Mouse (Mus musculus) MEL (cell line): ENCODE data around the gene Spock1. TPM values are rescaled to one million over a fixed set of nuclear protein-coding genes. Genes with fewer than 3 reads are reported as not detected.

Experiments
- DNase-seq: peaks from one replicate; pipeline ENCODE4 v3.0.0; 2011; ENCODE audit warnings: low read depth, low spot score
- H3K27ac ChIP-seq: 2 replicates; pipeline ENCODE4 v1.5.1; 2012; ENCODE audit warnings: low read depth, mild to moderate bottlenecking, control low read depth, low read length, moderate library complexity; ENCODE audit not compliant: control insufficient read depth
- H3K27me3 ChIP-seq, 2 experiments: fragments of 150-350 bp in 1 of 2; sonication (generic) in 1 of 2; 2 replicates each; pipeline ENCODE4 v1.6.1; 2012; ENCODE audit warnings: low read length in 2 of 2, mild to moderate bottlenecking in 2 of 2, improper control_type of control experiment in 1 of 2, moderate library complexity in 1 of 2; ENCODE audit not compliant: insufficient read depth in 2 of 2, control insufficient read depth in 1 of 2
- H3K36me3 ChIP-seq, 2 experiments: 2 replicates each; pipeline ENCODE4 v1.6.1; 2012 to 2014; ENCODE audit warnings: low read length in 2 of 2, improper control_type of control experiment in 1 of 2, inconsistent platforms in 1 of 2, mild to moderate bottlenecking in 1 of 2; ENCODE audit not compliant: insufficient read depth in 2 of 2, control insufficient read depth in 1 of 2
- H3K4me1 ChIP-seq, 2 experiments: fragments of 150-350 bp in 1 of 2; sonication (generic) in 1 of 2; 2 replicates each; pipeline ENCODE4 v1.6.1; 2012; ENCODE audit warnings: low read length in 2 of 2, improper control_type of control experiment in 1 of 2, mild to moderate bottlenecking in 1 of 2; ENCODE audit not compliant: insufficient read depth in 2 of 2, control insufficient read depth in 1 of 2
- H3K4me3 ChIP-seq, 2 experiments: fragments of 150-350 bp in 1 of 2; sonication (generic) in 1 of 2; 2 replicates each; pipeline ENCODE4 v1.5.1; 2012; ENCODE audit warnings: low read depth in 2 of 2, low read length in 2 of 2, mild to moderate bottlenecking in 2 of 2, moderate library complexity in 2 of 2, control low read depth in 1 of 2, improper control_type of control experiment in 1 of 2; ENCODE audit not compliant: control insufficient read depth in 1 of 2, insufficient read depth in 1 of 2
- H3K79me2 ChIP-seq: 2 replicates; pipeline ENCODE4 v1.6.1; 2012; ENCODE audit warnings: mild to moderate bottlenecking, low read length, moderate library complexity; ENCODE audit not compliant: control insufficient read depth, poor library complexity, insufficient read depth
- H3K9ac ChIP-seq: 2 replicates; pipeline ENCODE4 v1.6.1; 2012; ENCODE audit warnings: low read depth, mild to moderate bottlenecking, control low read depth, low read length, moderate library complexity; ENCODE audit not compliant: control insufficient read depth, poor library complexity, severe bottlenecking
- H3K9me3 ChIP-seq: fragments of 150-350 bp; sonication (generic); replicated peaks from 2 replicates; pipeline ENCODE4 v1.6.1; 2012; ENCODE audit warnings: mild to moderate bottlenecking, low read length, improper control_type of control experiment, moderate library complexity; ENCODE audit not compliant: insufficient read depth
- BHLHE40 ChIP-seq: IDR thresholded peaks from 2 replicates; pipeline ENCODE4 v1.6.1; 2012; ENCODE audit warnings: low read depth, mild to moderate bottlenecking, inconsistent platforms, low read length, improper control_type of control experiment, borderline replicate concordance
- CHD1 ChIP-seq: IDR thresholded peaks from 2 replicates; pipeline ENCODE4 v1.6.1; 2012; ENCODE audit warnings: low read depth, mild to moderate bottlenecking, inconsistent platforms, low read length, improper control_type of control experiment
- CHD2 ChIP-seq: IDR thresholded peaks from 2 replicates; pipeline ENCODE4 v1.6.1; 2011; ENCODE audit warnings: low read length, improper control_type of control experiment
- EP300 ChIP-seq, 2 experiments: IDR thresholded peaks; 2 replicates each; pipeline ENCODE4 v1.6.1; 2011; ENCODE audit warnings: improper control_type of control experiment in 2 of 2, low read length in 2 of 2, low read depth in 1 of 2, mild to moderate bottlenecking in 1 of 2
- GABPA ChIP-seq: IDR thresholded peaks from 2 replicates; pipeline ENCODE4 v1.6.1; 2012; ENCODE audit warnings: low read depth, mild to moderate bottlenecking, inconsistent platforms, low read length, improper control_type of control experiment, moderate library complexity
- GATA1 ChIP-seq: IDR thresholded peaks from 2 replicates; pipeline ENCODE4 v1.6.1; 2011; ENCODE audit warnings: low read depth, low read length, improper control_type of control experiment
- HCFC1 ChIP-seq: IDR thresholded peaks from 2 replicates; pipeline ENCODE4 v1.6.1; 2012; ENCODE audit warnings: low read depth, mild to moderate bottlenecking, inconsistent platforms, low read length, improper control_type of control experiment, moderate library complexity
- JUND ChIP-seq: IDR thresholded peaks from 2 replicates; pipeline ENCODE4 v1.6.1; 2011; ENCODE audit warnings: low read depth, mild to moderate bottlenecking, improper control_type of control experiment, low read length
- KAT2A ChIP-seq: conservative IDR thresholded peaks from 2 replicates; pipeline ENCODE4 v1.6.1; 2012; ENCODE audit warnings: low read depth, low read length, improper control_type of control experiment, inconsistent platforms
- MAFK ChIP-seq: IDR thresholded peaks from 2 replicates; pipeline ENCODE4 v1.6.1; 2011; ENCODE audit warnings: low read depth, mild to moderate bottlenecking, low read length, improper control_type of control experiment, borderline replicate concordance
- MAX ChIP-seq: IDR thresholded peaks from 2 replicates; pipeline ENCODE4 v1.6.1; 2011; ENCODE audit warnings: low read length, improper control_type of control experiment
- MAZ ChIP-seq: IDR thresholded peaks from 2 replicates; pipeline ENCODE4 v1.6.1; 2012; ENCODE audit warnings: low read depth, mild to moderate bottlenecking, inconsistent platforms, low read length, improper control_type of control experiment
- MXI1 ChIP-seq: IDR thresholded peaks from 2 replicates; pipeline ENCODE4 v1.6.1; 2011; ENCODE audit warnings: mild to moderate bottlenecking, low read depth, low read length, improper control_type of control experiment
- MYC ChIP-seq: IDR thresholded peaks from 2 replicates; pipeline ENCODE4 v1.6.1; 2011; ENCODE audit warnings: low read depth, mild to moderate bottlenecking, low read length, improper control_type of control experiment, moderate library complexity
- NELFE ChIP-seq: IDR thresholded peaks from 2 replicates; pipeline ENCODE4 v1.6.1; 2011; ENCODE audit warnings: low read depth, low read length, improper control_type of control experiment
- NRF1 ChIP-seq: IDR thresholded peaks from 2 replicates; pipeline ENCODE4 v1.6.1; 2014; ENCODE audit warnings: low read depth, mild to moderate bottlenecking, inconsistent platforms, low read length, improper control_type of control experiment, moderate library complexity; ENCODE audit not compliant: poor library complexity, insufficient read depth, severe bottlenecking
- POLR2AphosphoS2 ChIP-seq: IDR thresholded peaks from 2 replicates; pipeline ENCODE4 v1.6.1; 2011; ENCODE audit warnings: low read length, improper control_type of control experiment
- POLR2AphosphoS5 ChIP-seq: IDR thresholded peaks from 2 replicates; pipeline ENCODE4 v1.6.1; 2012; ENCODE audit warnings: low read depth, borderline replicate concordance, mild to moderate bottlenecking, inconsistent platforms, low read length, moderate library complexity, mixed read lengths
- RAD21 ChIP-seq: IDR thresholded peaks from 2 replicates; pipeline ENCODE4 v1.6.1; 2011; ENCODE audit warnings: mild to moderate bottlenecking, low read depth, low read length, improper control_type of control experiment
- SMC3 ChIP-seq: IDR thresholded peaks from 2 replicates; pipeline ENCODE4 v1.6.1; 2011; ENCODE audit warnings: low read depth, low read length, improper control_type of control experiment
- USF1 ChIP-seq: IDR thresholded peaks from 2 replicates; pipeline ENCODE4 v1.6.1; 2014; ENCODE audit warnings: low read depth, mild to moderate bottlenecking, inconsistent platforms, low read length, improper control_type of control experiment, moderate library complexity
- ZC3H11A ChIP-seq: IDR thresholded peaks from 2 replicates; pipeline ENCODE4 v1.6.1; 2012; ENCODE audit warnings: low read depth, mild to moderate bottlenecking, inconsistent platforms, low read length, improper control_type of control experiment
- ZKSCAN1 ChIP-seq: IDR thresholded peaks from 2 replicates; pipeline ENCODE4 v1.6.1; 2012; ENCODE audit warnings: low read depth, mild to moderate bottlenecking, inconsistent platforms, low read length, improper control_type of control experiment, moderate library complexity
- ZMIZ1 ChIP-seq: IDR thresholded peaks from 2 replicates; pipeline ENCODE4 v1.6.1; 2012; ENCODE audit warnings: low read depth, mild to moderate bottlenecking, inconsistent platforms, low read length, improper control_type of control experiment, moderate library complexity
- polyA plus RNA-seq, 2 experiments: library from polyadenylated mRNA; stranded (reverse) in 1 of 2; unstranded in 1 of 2; fragments of >175 nt in 1 of 2; fragments of >200 nt in 1 of 2; gene quantifications; 2 replicates each; pipeline versions ENCODE4 v1.2.1 to v1.2.4; 2012; ENCODE audit warnings: low replicate concordance in 2 of 2, low read depth in 1 of 2; ENCODE audit not compliant: insufficient read length in 2 of 2, insufficient read depth in 1 of 2, missing spikeins in 1 of 2
- total RNA-seq: library from RNA; depleted of rRNA; stranded (reverse); fragments of 300-350 nt; gene quantifications from 2 replicates; pipeline ENCODE4 v1.2.3, GENCODE M21; 2012

The Spock1 gene
- total and polyA plus RNA-seq, 3 experiments: not detected

- no peak for DNase-seq
- no peaks in the 10 kb centered on the region for H3K79me2 ChIP-seq
- no peaks in the 10 kb centered on the region for H3K4me1 ChIP-seq
- H3K27ac ChIP-seq: no peak overlapping the region
- no peaks in the 10 kb centered on the region for H3K27me3 ChIP-seq
- H3K9me3 ChIP-seq: no peaks in the 10 kb centered on the region
- no peak overlapping the region for H3K9ac ChIP-seq
- H3K36me3 ChIP-seq: no peaks in the 10 kb centered on the region
- H3K4me3 ChIP-seq: no peak overlapping the region
- TF ChIP-seq EP300 (IDR thresholded peaks at IDR 0.05; ENCODE audit: low read depth in 1 of 2, low read length in 2 of 2): no peak
- TF ChIP-seq POLR2AphosphoS5: no peak
- no peak for TF ChIP-seq MAX
- TF ChIP-seq CHD1: no peak
- no peak for TF ChIP-seq BHLHE40
- TF ChIP-seq HCFC1: no peak
- no peak for TF ChIP-seq SMC3
- no peak for TF ChIP-seq MAFK
- TF ChIP-seq MXI1: no peak
- no peak for TF ChIP-seq CHD2
- no peak for TF ChIP-seq GABPA
- no peak for TF ChIP-seq POLR2AphosphoS2
- TF ChIP-seq MYC: no peak
These were observed 251.5 kb downstream of the Spock1 start for GRCm38 (mm10) chr13:57656606-57657005.

- no peak overlapping the region for H3K27ac ChIP-seq
- H3K27me3 ChIP-seq: no peaks in the 10 kb centered on the region
- H3K4me1 ChIP-seq: no peaks in the 10 kb centered on the region
- no peaks in the 10 kb centered on the region for H3K9me3 ChIP-seq
- H3K79me2 ChIP-seq: no peaks in the 10 kb centered on the region
- H3K36me3 ChIP-seq: no peaks in the 10 kb centered on the region
- H3K9ac ChIP-seq: no peak overlapping the region
- no peak for DNase-seq
- TF ChIP-seq CHD2 (no peak), GATA1 (no peak), MYC (no peak), ZKSCAN1 (no peak), MAZ (no peak), POLR2AphosphoS5 (no peak), ZMIZ1 (no peak), JUND (no peak), KAT2A (no peak), EP300 (IDR thresholded peaks at IDR 0.05; ENCODE audit: low read depth in 1 of 2, low read length in 2 of 2) (no peak), NRF1 (no peak), USF1 (no peak), NELFE (no peak), POLR2AphosphoS2 (no peak), CHD1 (no peak), ZC3H11A (no peak), BHLHE40 (no peak), RAD21 (no peak)
- H3K4me3 ChIP-seq: no peak overlapping the region
These were observed 253.8 kb downstream of the Spock1 start for GRCm38 (mm10) chr13:57654362-57654761.
